Mouse (Mus musculus) lung, postnatal 0 days (tissue): ENCODE data around the gene Dok5. TPM values are rescaled to one million over a fixed set of nuclear protein-coding genes. Genes with fewer than 3 reads are reported as not detected.

ENCODE experiments used
- ATAC-seq: fragments of 200-750 bp; cut with Nextera tagmentation; 2 replicates; pipeline ENCODE4 v1.8.0; 2017; ENCODE audit warnings: moderate library complexity
- DNase-seq: peaks from one replicate; pipeline ENCODE4 v3.0.0-alpha.2; 2016; ENCODE audit warnings: low spot score
- H3K27ac ChIP-seq: fragments of 300-500 bp; sonication (generic); 2 replicates; pipeline ENCODE4 v1.5.1; 2014; ENCODE audit warnings: antibody characterized with exemption, mild to moderate bottlenecking, low read length, mixed read lengths
- H3K27me3 ChIP-seq: fragments of 300-500 bp; sonication (generic); replicated peaks from 2 replicates; pipeline ENCODE4 v1.6.1; 2014; ENCODE audit warnings: low read length, mixed read lengths; ENCODE audit not compliant: insufficient read depth
- H3K36me3 ChIP-seq: fragments of 300-500 bp; sonication (generic); 2 replicates; pipeline ENCODE4 v1.6.1; 2014; ENCODE audit warnings: low read length, mixed read lengths; ENCODE audit not compliant: insufficient read depth
- H3K4me1 ChIP-seq: fragments of 300-500 bp; sonication (generic); 2 replicates; pipeline ENCODE4 v1.6.1; 2014; ENCODE audit warnings: antibody characterized with exemption, low read depth, low read length, mixed read lengths; ENCODE audit not compliant: insufficient read depth
- H3K4me2 ChIP-seq: fragments of 300-500 bp; sonication (generic); replicated peaks from 2 replicates; pipeline ENCODE4 v1.6.1; 2014; ENCODE audit warnings: low read depth, mild to moderate bottlenecking, low read length, moderate library complexity, mixed read lengths
- H3K4me3 ChIP-seq: fragments of 300-500 bp; sonication (generic); 2 replicates; pipeline ENCODE4 v1.5.1; 2014; ENCODE audit warnings: low read depth, low read length
- H3K9ac ChIP-seq: fragments of 300-500 bp; sonication (generic); replicated peaks from 2 replicates; pipeline ENCODE4 v1.6.1; 2014; ENCODE audit warnings: low read depth, mild to moderate bottlenecking
- H3K9me3 ChIP-seq: fragments of 300-500 bp; sonication (generic); 2 replicates; pipeline ENCODE4 v1.6.1; 2016; ENCODE audit warnings: low read length, mixed read lengths
- CTCF ChIP-seq: IDR thresholded peaks from 2 replicates; pipeline ENCODE4 v1.5.1; 2016; ENCODE audit warnings: antibody characterized with exemption, mild to moderate bottlenecking
- EP300 ChIP-seq: IDR thresholded peaks from 2 replicates; pipeline ENCODE4 v1.6.1; 2016; ENCODE audit warnings: antibody characterized with exemption, mild to moderate bottlenecking, control low read depth
- WGBS: fragments of 180-500 bp; shearing (Covaris S2); extraction: QIAGEN DNeasy Blood & Tissue Kit; methylation state at CpG from one replicate; pipeline ENCODE4 v1.1.7; 2014; 5-methylcytosine and 5-hydroxymethylcytosine counted together
- polyA plus RNA-seq: library from polyadenylated mRNA; unstranded; fragments of >200 nt; fragmentation: Nextera tagmentation; extraction: Ambion mirVana; gene quantifications from 2 replicates; pipeline ENCODE4 v1.2.1, GENCODE M21; 2015

The Dok5 gene
- polyA plus RNA-seq, 1 experiment from 2014 or later, result 0.55 TPM

- ATAC-seq (no peak), DNase-seq (no peak)
- 33% methylated on average over 7 of the region's 7 CpGs for WGBS
- no peak for TF ChIP-seq CTCF
- TF ChIP-seq EP300, result no peak
- no peaks in the 10 kb centered on the region for H3K9me3 ChIP-seq
- no peaks in the 10 kb centered on the region for H3K27me3 ChIP-seq
- H3K4me2 ChIP-seq, result no peak overlapping the region
- H3K4me1 ChIP-seq, result no peaks in the 10 kb centered on the region
- H3K36me3 ChIP-seq, result no peaks in the 10 kb centered on the region
- H3K9ac ChIP-seq, result no peak overlapping the region
- no peak overlapping the region for H3K4me3 ChIP-seq
- H3K27ac ChIP-seq, result no peak overlapping the region
Observed at GRCm38 (mm10) chr2:170828757-170829156, 97.2 kb downstream of the Dok5 start.

GRCm38 (mm10) chr2:170829191-170829611 lies 97.6 kb downstream of the Dok5 start:
- Histone ChIP-seq H3K9ac (no peak overlapping the region), H3K4me2 (no peak overlapping the region), H3K36me3 (no peaks in the 10 kb centered on the region), H3K27ac (no peak overlapping the region), H3K4me3 (no peak overlapping the region), H3K27me3 (no peaks in the 10 kb centered on the region), H3K4me1 (no peaks in the 10 kb centered on the region), H3K9me3 (no peaks in the 10 kb centered on the region)
- TF ChIP-seq EP300 (no peak), CTCF (no peak)
- DNase-seq (peak; percentile 14), ATAC-seq (peak; percentile 29)
- 54% methylated on average over 6 of the region's 6 CpGs for WGBS

GRCm38 (mm10) chr2:170829988-170830387 lies 98.4 kb downstream of the Dok5 start:
- Histone ChIP-seq H3K27me3 (no peaks in the 10 kb centered on the region), H3K4me1 (no peaks in the 10 kb centered on the region), H3K4me3 (no peak overlapping the region), H3K9ac (no peak overlapping the region), H3K4me2 (no peak overlapping the region), H3K36me3 (no peaks in the 10 kb centered on the region), H3K27ac (no peak overlapping the region), H3K9me3 (no peaks in the 10 kb centered on the region)
- no peak for ATAC-seq
- no peak for DNase-seq
- TF ChIP-seq CTCF (no peak), EP300 (no peak)
- 83% methylated on average over 14 of the region's 14 CpGs for WGBS

- 77% methylated on average over 10 of the region's 10 CpGs for WGBS
- no peak overlapping the region for H3K27ac ChIP-seq
- no peaks in the 10 kb centered on the region for H3K36me3 ChIP-seq
- no peak for TF ChIP-seq CTCF
- TF ChIP-seq EP300, result no peak
- no peak overlapping the region for H3K4me3 ChIP-seq
- no peak for DNase-seq
- ATAC-seq, result no peak
- H3K4me2 ChIP-seq, result no peak overlapping the region
- no peaks in the 10 kb centered on the region for H3K27me3 ChIP-seq
- no peak overlapping the region for H3K9ac ChIP-seq
- H3K9me3 ChIP-seq, result no peaks in the 10 kb centered on the region
- no peaks in the 10 kb centered on the region for H3K4me1 ChIP-seq
Observed at GRCm38 (mm10) chr2:170836862-170837261, 105.3 kb downstream of the Dok5 start.

- Histone ChIP-seq H3K9ac (no peak overlapping the region), H3K9me3 (no peaks in the 10 kb centered on the region), H3K4me1 (no peaks in the 10 kb centered on the region), H3K36me3 (no peaks in the 10 kb centered on the region), H3K4me3 (no peak overlapping the region), H3K27ac (no peak overlapping the region), H3K4me2 (no peak overlapping the region), H3K27me3 (no peaks in the 10 kb centered on the region)
- TF ChIP-seq CTCF (no peak), EP300 (no peak)
- no peak for ATAC-seq
- no peak for DNase-seq
- 55% methylated on average over 11 of the region's 11 CpGs for WGBS
Observed at GRCm38 (mm10) chr2:170837363-170837762, 105.8 kb downstream of the Dok5 start.

GRCm38 (mm10) chr2:170837824-170838557 lies 106.4 kb downstream of the Dok5 start:
- 30% methylated on average over 12 of the region's 12 CpGs for WGBS
- Histone ChIP-seq H3K9me3 (no peaks in the 10 kb centered on the region), H3K36me3 (no peaks in the 10 kb centered on the region), H3K27me3 (no peaks in the 10 kb centered on the region), H3K27ac (no peak overlapping the region), H3K9ac (no peak overlapping the region), H3K4me1 (no peaks in the 10 kb centered on the region), H3K4me3 (no peak overlapping the region), H3K4me2 (no peak overlapping the region)
- DNase-seq, result peak; percentile 54
- TF ChIP-seq EP300, result no peak
- TF ChIP-seq CTCF, result no peak
- peak; percentile 73 for ATAC-seq
